Mouse (Mus musculus): ENCODE results near the gene Gm20388. TPM values are rescaled to one million over a fixed set of nuclear protein-coding genes. Genes with fewer than 3 reads are reported as not detected.
A peak's percentile ranks its signal among the peaks of the same experiment; 100 is the strongest.

Gm20388 gene
- polyA plus RNA-seq, 1 experiment from 2014 or later, result not detected

- WGBS (ENCODE audit: insufficient replicate concordance), result 26% methylated on average over 12 of the region's 12 CpGs
- Histone ChIP-seq H3K4me3 (no peak overlapping the region), H3K4me2 (peak overlapping the region; percentile 24; the same call in 1 of the 2 replicates), H3K9ac (no peak overlapping the region), H3K4me1 (peaks cover 100% of the 10 kb centered on the region), H3K9me3 (replicated peaks) (no peaks in the 10 kb centered on the region), H3K36me3 (peaks cover 72% of the 10 kb centered on the region), H3K27ac (peak overlapping the region; percentile 45), H3K27me3 (replicated peaks) (no peaks in the 10 kb centered on the region)
- no peak for ATAC-seq
Observed at GRCm38 (mm10) chr8:120516182-120516755, 605.6 kb downstream of the Gm20388 start.

- no peak overlapping the region for H3K9ac ChIP-seq
- H3K4me1 ChIP-seq, result peaks cover 98% of the 10 kb centered on the region
- H3K4me2 ChIP-seq, result no peak overlapping the region
- WGBS (ENCODE audit: insufficient replicate concordance), result 63% methylated on average over 11 of the region's 11 CpGs
- peak overlapping the region; percentile 6; the same call in 1 of the 2 replicates for H3K27ac ChIP-seq
- no peak overlapping the region for H3K4me3 ChIP-seq
- H3K9me3 ChIP-seq (replicated peaks), result no peaks in the 10 kb centered on the region
- H3K36me3 ChIP-seq, result peaks cover 72% of the 10 kb centered on the region
- no peaks in the 10 kb centered on the region for H3K27me3 ChIP-seq (replicated peaks)
- no peak for ATAC-seq
Observed at GRCm38 (mm10) chr8:120517666-120518410, 607.2 kb downstream of the Gm20388 start.

DNA sequence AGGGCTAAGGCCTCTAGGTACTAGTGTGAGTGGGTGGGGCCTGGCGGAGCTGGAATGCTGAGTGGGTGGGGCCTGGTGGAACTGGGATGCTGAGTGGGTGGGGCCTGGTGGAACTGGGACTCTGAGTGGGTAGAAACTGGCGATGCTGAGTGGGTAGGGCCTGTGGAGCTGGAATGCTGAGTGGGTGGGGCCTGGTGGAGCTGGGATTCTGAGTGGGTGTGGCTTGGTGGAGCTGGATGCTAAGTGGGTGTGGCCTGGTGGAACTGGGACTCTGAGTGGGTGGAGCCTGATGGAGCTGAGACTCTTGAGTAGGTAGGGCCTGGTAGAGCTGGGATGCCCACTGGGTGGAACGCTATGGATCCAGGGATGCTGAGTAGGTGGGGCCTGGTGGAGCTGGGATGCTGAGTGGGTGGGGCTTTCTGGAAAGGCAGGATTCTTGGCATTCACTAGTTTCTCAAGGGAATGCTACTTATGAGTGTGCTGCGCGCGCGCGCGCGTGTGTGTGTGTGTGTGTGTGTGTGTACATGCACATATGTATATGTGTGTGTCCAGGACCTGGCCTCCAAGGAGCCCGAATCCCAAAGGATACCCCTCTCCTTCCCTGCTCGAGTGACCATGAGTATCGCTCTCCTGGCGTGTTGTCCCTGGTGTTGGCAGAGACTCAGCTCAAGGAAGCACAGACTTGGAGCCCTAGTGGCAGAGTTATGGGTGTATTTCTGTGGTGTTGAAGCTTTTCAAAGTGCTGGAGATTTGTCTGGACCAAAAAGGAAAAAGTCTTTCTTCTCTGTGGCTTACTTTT, 608.3 kb downstream of the Gm20388 start:
- no peaks in the 10 kb centered on the region for H3K27me3 ChIP-seq (replicated peaks)
- H3K9ac ChIP-seq, result peak overlapping the region; percentile 17; the same call in 1 of the 2 replicates
- peak; percentile 48 for ATAC-seq
- H3K4me1 ChIP-seq, result peaks cover 98% of the 10 kb centered on the region
- H3K4me2 ChIP-seq, result no peak overlapping the region
- peaks cover 65% of the 10 kb centered on the region for H3K36me3 ChIP-seq
- no peak overlapping the region for H3K27ac ChIP-seq
- H3K4me3 ChIP-seq, result no peak overlapping the region
- 87% methylated on average over 14 of the region's 14 CpGs for WGBS (ENCODE audit: insufficient replicate concordance)
- H3K9me3 ChIP-seq (replicated peaks), result no peaks in the 10 kb centered on the region

DNA sequence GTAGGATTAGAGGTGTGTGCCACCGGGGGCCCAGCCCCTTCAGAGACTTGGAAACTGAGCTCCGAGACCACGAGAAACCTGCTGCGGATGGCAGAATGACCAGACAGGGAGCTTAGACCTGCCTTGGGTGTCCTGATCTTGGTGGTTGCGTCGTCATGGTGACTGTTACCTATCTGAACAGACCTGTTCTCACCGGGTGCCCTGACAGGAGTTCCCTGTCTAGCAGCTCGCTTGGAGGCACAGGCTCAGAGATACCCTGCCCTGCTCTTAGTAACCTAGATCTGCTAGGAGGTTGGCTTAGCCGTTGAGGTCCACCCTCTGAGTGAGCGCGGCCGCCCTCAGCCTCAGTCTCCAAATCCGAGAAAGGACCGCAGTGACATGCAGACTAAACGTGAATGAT, 609.6 kb downstream of the Gm20388 start:
- no peaks in the 10 kb centered on the region for H3K27me3 ChIP-seq (replicated peaks)
- no peak overlapping the region for H3K4me3 ChIP-seq
- H3K9me3 ChIP-seq (replicated peaks), result no peaks in the 10 kb centered on the region
- no peak for ATAC-seq
- 0 out of 2 replicates have a peak overlapping the region, but pooled peaks have one; percentile 12 for H3K9ac ChIP-seq
- WGBS (ENCODE audit: insufficient replicate concordance), result 71% methylated on average over 15 of the region's 15 CpGs
- peaks cover 98% of the 10 kb centered on the region for H3K4me1 ChIP-seq
- no peak overlapping the region for H3K4me2 ChIP-seq
- H3K36me3 ChIP-seq, result peaks cover 55% of the 10 kb centered on the region
- H3K27ac ChIP-seq, result no peak overlapping the region

GRCm38 (mm10) chr8:120520707-120521590, 610.3 kb downstream of the Gm20388 start:
- H3K27ac ChIP-seq, result peak overlapping the region; percentile 16; the same call in 1 of the 2 replicates
- peaks cover 98% of the 10 kb centered on the region for H3K4me1 ChIP-seq
- H3K4me2 ChIP-seq, result no peak overlapping the region
- no peaks in the 10 kb centered on the region for H3K27me3 ChIP-seq (replicated peaks)
- no peak for ATAC-seq
- WGBS (ENCODE audit: insufficient replicate concordance), result 60% methylated on average over 20 of the region's 20 CpGs
- no peak overlapping the region for H3K4me3 ChIP-seq
- H3K9me3 ChIP-seq (replicated peaks), result no peaks in the 10 kb centered on the region
- peaks cover 49% of the 10 kb centered on the region for H3K36me3 ChIP-seq
- H3K9ac ChIP-seq, result peak overlapping the region; percentile 12; the same call in 1 of the 2 replicates

DNA sequence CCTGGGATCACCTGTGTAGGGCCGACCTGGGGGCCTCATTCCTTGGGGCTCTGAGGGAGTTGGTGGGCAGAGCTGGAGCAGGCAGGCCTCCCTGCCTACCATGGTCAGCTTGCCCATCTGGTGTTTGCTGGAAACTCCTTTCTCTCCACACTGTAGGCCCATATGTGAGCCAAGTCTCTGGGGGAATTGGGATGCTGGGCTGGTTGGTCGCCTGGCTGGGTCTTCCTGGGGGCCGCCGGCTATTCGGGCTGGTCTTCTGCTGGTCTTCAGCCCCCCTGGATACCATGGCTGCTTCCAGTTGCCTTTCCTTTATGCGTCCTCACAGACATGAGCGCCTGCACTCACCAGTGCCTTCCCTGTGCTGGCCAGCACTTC, 610.9 kb downstream of the Gm20388 start:
- peaks cover 98% of the 10 kb centered on the region for H3K4me1 ChIP-seq

DNA sequence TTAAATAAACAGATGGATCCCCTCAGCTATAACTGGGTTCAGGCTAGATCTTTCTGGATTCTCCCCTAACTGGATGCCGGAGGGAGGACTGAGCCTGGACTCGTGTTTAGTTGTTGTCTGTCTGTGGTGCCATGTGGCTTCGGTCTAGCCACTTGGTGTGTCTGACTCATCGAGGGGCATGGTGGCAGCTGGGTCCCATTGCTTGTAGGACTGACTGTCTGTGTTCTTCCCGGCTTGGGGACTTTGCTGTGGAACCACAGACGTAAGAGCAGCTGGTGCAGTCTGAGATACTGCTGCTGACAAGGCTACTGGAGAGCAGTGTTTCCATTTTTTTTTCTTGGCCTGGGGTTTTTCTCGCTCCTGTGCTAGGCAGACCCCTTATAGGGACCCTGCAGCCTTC, 613.0 kb downstream of the Gm20388 start:
- no peak overlapping the region for H3K4me3 ChIP-seq
- no peak overlapping the region for H3K27ac ChIP-seq
- no peak overlapping the region for H3K9ac ChIP-seq
- peaks cover 98% of the 10 kb centered on the region for H3K4me1 ChIP-seq
- H3K36me3 ChIP-seq, result peaks cover 46% of the 10 kb centered on the region
- ATAC-seq, result no peak
- no peaks in the 10 kb centered on the region for H3K27me3 ChIP-seq (replicated peaks)
- H3K9me3 ChIP-seq (replicated peaks), result no peaks in the 10 kb centered on the region
- no peak overlapping the region for H3K4me2 ChIP-seq
- WGBS (ENCODE audit: insufficient replicate concordance), result 58% methylated on average over 7 of the region's 7 CpGs

More for the DNA sequence above, 610.9 kb downstream of the Gm20388 start:
- no peak overlapping the region for H3K9ac ChIP-seq
- no peaks in the 10 kb centered on the region for H3K9me3 ChIP-seq (replicated peaks)
- H3K4me3 ChIP-seq, result no peak overlapping the region
- peaks cover 46% of the 10 kb centered on the region for H3K36me3 ChIP-seq
- no peak for ATAC-seq
- H3K27ac ChIP-seq, result no peak overlapping the region
- 75% methylated on average over 7 of the region's 7 CpGs for WGBS (ENCODE audit: insufficient replicate concordance)
- no peaks in the 10 kb centered on the region for H3K27me3 ChIP-seq (replicated peaks)
- H3K4me2 ChIP-seq, result no peak overlapping the region

- Histone ChIP-seq H3K4me3 (no peak overlapping the region), H3K36me3 (peaks cover 37% of the 10 kb centered on the region), H3K9me3 (replicated peaks) (no peaks in the 10 kb centered on the region), H3K4me2 (peak overlapping the region; percentile 53), H3K27me3 (replicated peaks) (no peaks in the 10 kb centered on the region), H3K4me1 (peaks cover 98% of the 10 kb centered on the region), H3K9ac (peak overlapping the region; percentile 47; the same call in 1 of the 2 replicates), H3K27ac (peak overlapping the region; percentile 15; the same call in 1 of the 2 replicates)
- WGBS (ENCODE audit: insufficient replicate concordance), result 29% methylated on average over 1 of the region's 1 CpGs
- peak; percentile 56 for ATAC-seq
Observed at GRCm38 (mm10) chr8:120525135-120525534, 614.5 kb downstream of the Gm20388 start.

DNA sequence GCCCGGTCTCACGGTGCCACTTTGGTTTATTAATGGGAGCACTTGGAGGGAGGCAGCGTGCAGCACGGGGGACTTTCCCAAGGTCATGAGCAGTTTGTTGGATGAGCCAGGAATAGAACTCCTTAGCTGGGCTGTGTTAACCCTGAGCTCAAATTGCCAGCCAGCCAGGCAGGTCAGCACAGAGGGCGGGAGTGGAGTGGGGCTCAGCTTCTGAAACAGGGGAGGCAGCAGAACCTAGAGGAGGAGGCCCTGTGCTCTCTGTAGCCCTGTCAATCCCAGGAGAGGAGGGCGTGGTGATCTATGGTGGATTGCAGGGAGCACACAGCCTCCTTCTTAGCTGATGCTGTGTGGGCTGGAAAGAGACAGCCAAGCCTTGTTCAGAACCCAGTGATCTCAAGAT, 615.2 kb downstream of the Gm20388 start:
- no peaks in the 10 kb centered on the region for H3K27me3 ChIP-seq (replicated peaks)
- H3K4me1 ChIP-seq, result peaks cover 97% of the 10 kb centered on the region
- H3K9me3 ChIP-seq (replicated peaks), result no peaks in the 10 kb centered on the region
- H3K9ac ChIP-seq, result peak overlapping the region; percentile 47; the same call in 1 of the 2 replicates
- H3K4me3 ChIP-seq, result no peak overlapping the region
- peak overlapping the region; percentile 15; the same call in 1 of the 2 replicates for H3K27ac ChIP-seq
- peak; percentile 28; the same call in 1 of the 2 replicates for ATAC-seq
- 58% methylated on average over 6 of the region's 6 CpGs for WGBS (ENCODE audit: insufficient replicate concordance)
- peak overlapping the region; percentile 53 for H3K4me2 ChIP-seq
- H3K36me3 ChIP-seq, result peaks cover 34% of the 10 kb centered on the region

GRCm38 (mm10) chr8:120526577-120526976, 615.9 kb downstream of the Gm20388 start:
- Histone ChIP-seq H3K4me2 (0 out of 2 replicates have a peak overlapping the region, but pooled peaks have one; percentile 8), H3K9me3 (replicated peaks) (no peaks in the 10 kb centered on the region), H3K27ac (no peak overlapping the region; the same call in 1 of the 2 replicates), H3K27me3 (replicated peaks) (no peaks in the 10 kb centered on the region), H3K4me3 (no peak overlapping the region), H3K9ac (peak overlapping the region; percentile 10; the same call in 1 of the 2 replicates), H3K36me3 (peaks cover 33% of the 10 kb centered on the region), H3K4me1 (peaks cover 97% of the 10 kb centered on the region)
- WGBS (ENCODE audit: insufficient replicate concordance), result 30% methylated on average over 4 of the region's 4 CpGs
- ATAC-seq, result no peak

GRCm38 (mm10) chr8:120528332-120528731, 617.7 kb downstream of the Gm20388 start:
- Histone ChIP-seq H3K27me3 (replicated peaks) (no peaks in the 10 kb centered on the region), H3K9me3 (replicated peaks) (no peaks in the 10 kb centered on the region), H3K4me3 (no peak overlapping the region), H3K9ac (no peak overlapping the region), H3K36me3 (peaks cover 17% of the 10 kb centered on the region; the same call in 1 of the 2 replicates), H3K27ac (peak overlapping the region; percentile 53; the same call in 1 of the 2 replicates), H3K4me2 (no peak overlapping the region), H3K4me1 (peaks cover 99% of the 10 kb centered on the region)
- WGBS (ENCODE audit: insufficient replicate concordance), result 58% methylated on average over 3 of the region's 3 CpGs
- no peak for ATAC-seq

All from liver, embryonic 12.5 days (tissue).